Mouse (Mus musculus) forebrain, embryonic 11.5 days (tissue): ENCODE results near the gene Fgd6. TPM values are rescaled to one million over a fixed set of nuclear protein-coding genes. Genes with fewer than 3 reads are reported as not detected.

Source experiments
- ATAC-seq: fragments of 200-750 bp; cut with Nextera tagmentation; replicated peaks from 2 replicates; pipeline ENCODE4 v1.8.0; 2017; ENCODE audit warnings: moderate TSS enrichment; ENCODE audit not compliant: low FRiP score
- DNase-seq: peaks from one replicate; pipeline ENCODE4 v3.0.0-alpha.2; 2017; ENCODE audit warnings: low spot score
- H3K27ac ChIP-seq: fragments of 300-500 bp; sonication (generic); 2 replicates; pipeline ENCODE4 v1.5.1; 2014; ENCODE audit warnings: low read depth, low read length
- H3K27me3 ChIP-seq: fragments of 300-500 bp; sonication (generic); 2 replicates; pipeline ENCODE4 v1.6.1; 2014; ENCODE audit warnings: mild to moderate bottlenecking, low read length, mixed read lengths; ENCODE audit not compliant: control insufficient read depth, insufficient read depth
- H3K36me3 ChIP-seq: fragments of 300-500 bp; sonication (generic); 2 replicates; pipeline ENCODE4 v1.6.1; 2014; ENCODE audit warnings: mild to moderate bottlenecking, low read length, moderate library complexity, mixed read lengths; ENCODE audit not compliant: control insufficient read depth, insufficient read depth
- H3K4me1 ChIP-seq: fragments of 300-500 bp; sonication (generic); replicated peaks from 2 replicates; pipeline ENCODE4 v1.6.1; 2014; ENCODE audit warnings: low read length, mixed read lengths; ENCODE audit not compliant: control insufficient read depth, insufficient read depth
- H3K4me2 ChIP-seq: fragments of 300-500 bp; sonication (generic); 2 replicates; pipeline ENCODE4 v1.6.1; 2014; ENCODE audit warnings: low read depth, mild to moderate bottlenecking, low read length, moderate library complexity, mixed read lengths; ENCODE audit not compliant: severe bottlenecking
- H3K4me3 ChIP-seq: fragments of 300-500 bp; sonication (generic); 2 replicates; pipeline ENCODE4 v1.5.1; 2014; ENCODE audit warnings: low read depth, low read length
- H3K9ac ChIP-seq: fragments of 300-500 bp; sonication (generic); 2 replicates; pipeline ENCODE4 v1.6.1; 2014; ENCODE audit warnings: low read length
- H3K9me3 ChIP-seq: fragments of 300-500 bp; sonication (generic); 2 replicates; pipeline ENCODE4 v1.6.1; 2016; ENCODE audit warnings: low read length, mixed read lengths; ENCODE audit not compliant: control insufficient read depth
- WGBS: fragments of 180-500 bp; shearing (Covaris S2); extraction: QIAGEN DNeasy Blood & Tissue Kit; methylation state at CpG from one replicate; pipeline ENCODE4 v1.1.7; 2014; 5-methylcytosine and 5-hydroxymethylcytosine counted together
- polyA plus RNA-seq: library from polyadenylated mRNA; unstranded; fragments of >200 nt; fragmentation: Nextera tagmentation; extraction: Ambion mirVana; gene quantifications from 2 replicates; pipeline ENCODE4 v1.2.1, GENCODE M21; 2014

Fgd6 gene
- polyA plus RNA-seq, 1 experiment from 2014 or later: 4.3 TPM

GRCm38 (mm10) chr10:94142427-94142826 lies 106.6 kb downstream of the Fgd6 start:
- H3K27ac ChIP-seq: no peak overlapping the region
- no peaks in the 10 kb centered on the region for H3K36me3 ChIP-seq
- no peaks in the 10 kb centered on the region for H3K9me3 ChIP-seq
- H3K4me3 ChIP-seq: no peak overlapping the region
- H3K9ac ChIP-seq: no peak overlapping the region
- no peaks in the 10 kb centered on the region for H3K27me3 ChIP-seq
- WGBS: 91% methylated on average over 3 of the region's 3 CpGs
- no peak for ATAC-seq
- no peak for DNase-seq
- H3K4me2 ChIP-seq: no peak overlapping the region
- H3K4me1 ChIP-seq: no peaks in the 10 kb centered on the region

- no peak for DNase-seq
- no peak for ATAC-seq
These were observed 108.8 kb downstream of the Fgd6 start for GRCm38 (mm10) chr10:94144581-94144980.

GRCm38 (mm10) chr10:94147391-94147755 lies 111.6 kb downstream of the Fgd6 start:
- DNase-seq (no peak), ATAC-seq (no peak; the same call in 1 of the 2 replicates)
- peak overlapping the region; percentile 95 for H3K9ac ChIP-seq
- H3K4me2 ChIP-seq: peak overlapping the region; percentile 53
- H3K4me3 ChIP-seq: peak overlapping the region; percentile 78
- H3K27me3 ChIP-seq: no peaks in the 10 kb centered on the region
- no peaks in the 10 kb centered on the region for H3K36me3 ChIP-seq
- WGBS: 11% methylated on average over 8 of the region's 8 CpGs
- H3K4me1 ChIP-seq: no peaks in the 10 kb centered on the region
- no peaks in the 10 kb centered on the region for H3K9me3 ChIP-seq
- no peak overlapping the region for H3K27ac ChIP-seq

More at GRCm38 (mm10) chr10:94144581-94144980, 108.8 kb downstream of the Fgd6 start:
- Histone ChIP-seq H3K27ac (no peak overlapping the region), H3K36me3 (no peaks in the 10 kb centered on the region), H3K9me3 (no peaks in the 10 kb centered on the region), H3K4me2 (no peak overlapping the region), H3K9ac (no peak overlapping the region), H3K4me3 (no peak overlapping the region), H3K4me1 (no peaks in the 10 kb centered on the region), H3K27me3 (no peaks in the 10 kb centered on the region)
- WGBS: 91% methylated on average over 5 of the region's 5 CpGs

DNA sequence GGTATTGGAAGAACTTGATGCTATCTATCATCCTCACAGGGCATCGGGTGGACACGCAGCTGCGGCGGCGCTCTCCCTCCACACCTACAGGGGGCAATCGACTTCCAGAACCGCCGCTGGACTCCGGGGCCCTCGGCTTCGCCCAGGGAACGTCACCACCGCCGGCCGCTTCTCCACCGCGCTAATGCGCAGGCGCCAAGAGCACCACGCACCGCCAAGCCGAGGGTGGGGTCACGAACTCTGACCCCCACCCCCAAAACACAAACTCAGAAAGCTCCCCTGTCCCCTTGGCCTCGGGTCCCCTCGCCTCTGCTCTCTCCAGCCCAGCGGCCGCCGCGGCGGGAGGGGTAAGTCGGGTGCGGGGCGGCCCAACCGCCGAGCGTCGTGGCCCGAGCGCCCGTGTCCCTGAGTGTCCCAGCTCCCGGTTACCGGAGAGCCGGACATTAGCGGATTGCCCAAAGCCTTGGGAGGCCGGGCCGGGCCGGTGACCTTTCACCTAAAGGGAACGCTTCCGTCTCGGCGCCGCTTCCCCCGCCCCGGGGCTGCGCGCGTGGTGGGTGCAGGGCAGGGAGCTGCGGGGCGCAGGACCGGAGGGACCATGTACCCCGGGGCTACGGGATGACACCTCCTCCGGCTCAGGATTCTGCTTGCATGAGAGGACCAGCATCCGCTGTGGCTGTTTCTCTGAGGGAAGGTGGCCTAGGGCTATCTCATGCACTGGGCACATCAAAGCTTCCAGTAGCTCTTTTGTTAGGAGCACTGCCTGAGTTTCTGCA lies 112.1 kb downstream of the Fgd6 start, which contains the start of gene Nr2c1:
Gene Nr2c1, plus strand, starts transcription at position 268 of the 776 bp plus-strand sequence.
- Histone ChIP-seq H3K9ac (peak within 1 kb of the TSS; percentile 95), H3K9me3 (no peaks in the 10 kb centered on the region), H3K4me1 (no peaks in the 10 kb centered on the region), H3K27me3 (no peaks in the 10 kb centered on the region), H3K27ac (peak within 1 kb of the TSS; percentile 28), H3K4me3 (peak within 1 kb of the TSS; percentile 78), H3K4me2 (peak within 1 kb of the TSS; percentile 53), H3K36me3 (no peaks in the 10 kb centered on the region)
- DNase-seq (peak; percentile 94), ATAC-seq (peak; percentile 94)
- WGBS: 1% methylated on average over 63 of the region's 64 CpGs

DNA sequence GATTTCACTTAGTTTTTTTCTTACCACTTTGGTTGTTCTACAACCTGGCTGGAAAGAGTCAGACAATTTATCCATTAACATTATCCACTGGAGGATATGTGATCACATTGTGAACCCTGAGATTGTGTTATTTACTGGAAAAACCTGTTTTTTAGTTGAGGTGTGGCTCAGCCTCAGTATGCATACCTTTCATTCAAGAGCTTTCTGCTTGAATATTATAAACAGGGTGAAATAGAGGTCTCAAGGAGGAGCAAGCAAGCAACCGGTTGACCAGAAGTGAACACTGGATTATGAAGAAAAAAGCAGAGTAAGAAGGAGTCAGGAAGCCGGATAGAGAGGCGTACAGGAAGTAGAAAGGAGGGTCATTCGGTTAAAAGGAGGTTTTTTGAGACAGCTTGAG lies 115.7 kb downstream of the Fgd6 start:
- no peaks in the 10 kb centered on the region for H3K36me3 ChIP-seq
- ATAC-seq (no peak), DNase-seq (no peak)
- no peaks in the 10 kb centered on the region for H3K9me3 ChIP-seq
- WGBS: 82% methylated on average over 4 of the region's 4 CpGs
- H3K9ac ChIP-seq: no peak overlapping the region
- no peaks in the 10 kb centered on the region for H3K4me1 ChIP-seq
- H3K4me2 ChIP-seq: no peak overlapping the region
- H3K27ac ChIP-seq: no peak overlapping the region
- no peaks in the 10 kb centered on the region for H3K27me3 ChIP-seq
- H3K4me3 ChIP-seq: no peak overlapping the region

GRCm38 (mm10) chr10:94153841-94154240 lies 118.0 kb downstream of the Fgd6 start:
- Histone ChIP-seq H3K4me3 (no peak overlapping the region), H3K27me3 (no peaks in the 10 kb centered on the region), H3K9ac (no peak overlapping the region), H3K4me1 (no peaks in the 10 kb centered on the region), H3K36me3 (no peaks in the 10 kb centered on the region), H3K27ac (no peak overlapping the region), H3K9me3 (no peaks in the 10 kb centered on the region), H3K4me2 (no peak overlapping the region)
- ATAC-seq (no peak), DNase-seq (no peak)

DNA sequence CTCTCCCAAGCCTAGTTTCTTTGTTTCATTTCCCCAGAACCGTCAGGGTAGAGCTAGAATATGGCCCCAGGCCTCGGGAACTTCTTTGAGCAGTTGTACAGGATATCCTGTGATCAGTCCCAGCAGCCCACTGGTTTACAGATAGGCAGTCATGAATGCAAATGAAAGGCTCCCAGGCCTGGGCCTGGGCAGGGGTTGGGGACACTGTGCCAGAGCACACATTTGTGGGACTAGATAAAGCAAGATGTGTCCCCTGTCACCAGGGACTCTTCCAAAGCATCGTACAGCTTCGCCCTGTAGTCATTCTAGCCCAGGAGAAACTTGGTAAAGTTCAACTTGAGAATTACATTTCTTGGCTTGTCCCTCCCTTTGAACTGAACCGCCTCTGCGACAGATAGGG lies 123.2 kb downstream of the Fgd6 start:
- ATAC-seq (no peak), DNase-seq (no peak)
- no peaks in the 10 kb centered on the region for H3K27me3 ChIP-seq
- peaks cover 8% of the 10 kb centered on the region for H3K36me3 ChIP-seq
- H3K27ac ChIP-seq: no peak overlapping the region
- H3K4me2 ChIP-seq: no peak overlapping the region
- H3K9ac ChIP-seq: no peak overlapping the region
- H3K4me1 ChIP-seq: no peaks in the 10 kb centered on the region
- H3K9me3 ChIP-seq: no peaks in the 10 kb centered on the region
- no peak overlapping the region for H3K4me3 ChIP-seq
- 86% methylated on average over 6 of the region's 6 CpGs for WGBS

DNA sequence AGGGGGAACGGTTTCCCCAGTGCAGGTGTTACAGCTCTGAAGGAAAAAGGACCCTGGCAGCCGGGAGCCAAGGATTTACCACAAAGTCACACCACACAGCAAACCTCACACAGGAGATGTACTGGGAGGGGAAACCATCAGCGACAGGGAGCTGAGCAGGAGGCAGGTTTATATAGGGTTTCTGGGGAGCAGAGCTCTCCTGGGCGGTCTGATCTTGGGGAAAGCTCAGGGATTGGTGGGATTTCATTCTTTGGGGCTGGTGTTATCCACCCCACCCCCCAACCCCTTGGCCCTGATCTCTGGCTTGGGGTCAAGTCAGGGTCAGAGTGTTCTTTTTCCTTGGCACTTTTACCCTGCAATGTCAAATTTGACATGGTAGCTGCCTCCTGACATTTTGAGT lies 123.6 kb downstream of the Fgd6 start:
- H3K4me1 ChIP-seq: no peaks in the 10 kb centered on the region
- peaks cover 8% of the 10 kb centered on the region for H3K36me3 ChIP-seq
- no peak overlapping the region for H3K4me3 ChIP-seq
- DNase-seq (no peak), ATAC-seq (no peak)
- no peak overlapping the region for H3K27ac ChIP-seq
- no peaks in the 10 kb centered on the region for H3K9me3 ChIP-seq
- H3K9ac ChIP-seq: no peak overlapping the region
- no peak overlapping the region for H3K4me2 ChIP-seq
- no peaks in the 10 kb centered on the region for H3K27me3 ChIP-seq
- 91% methylated on average over 4 of the region's 4 CpGs for WGBS
